Mouse (Mus musculus) right cerebral cortex, adult 18-20 months (tissue): ENCODE data around the gene Prlr.

Source experiments
- DNase-seq: peaks from one replicate; pipeline ENCODE4 v3.0.0; 2022; ENCODE audit warnings: mixed read lengths

Prlr gene

DNA sequence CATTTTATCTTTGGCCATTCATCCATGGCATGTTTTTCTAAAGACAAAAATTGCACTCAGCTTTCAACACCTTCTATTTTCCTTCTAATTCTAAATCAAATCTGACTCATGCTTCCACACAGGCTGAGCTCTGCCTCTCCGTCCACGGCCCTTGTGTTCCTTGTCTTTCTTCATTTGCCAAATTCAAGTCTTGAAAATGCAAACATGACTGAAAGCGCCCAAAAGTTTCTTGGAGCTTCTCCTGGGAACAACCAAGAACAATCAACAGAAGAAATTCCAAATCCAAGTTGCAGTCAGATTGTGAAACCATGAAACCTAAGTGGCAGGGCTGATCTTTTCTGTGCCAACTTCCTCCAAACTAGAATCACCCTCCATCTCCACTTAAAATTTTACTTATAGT lies 161.6 kb downstream of the Prlr start:
- DNase-seq, result no peak

DNA sequence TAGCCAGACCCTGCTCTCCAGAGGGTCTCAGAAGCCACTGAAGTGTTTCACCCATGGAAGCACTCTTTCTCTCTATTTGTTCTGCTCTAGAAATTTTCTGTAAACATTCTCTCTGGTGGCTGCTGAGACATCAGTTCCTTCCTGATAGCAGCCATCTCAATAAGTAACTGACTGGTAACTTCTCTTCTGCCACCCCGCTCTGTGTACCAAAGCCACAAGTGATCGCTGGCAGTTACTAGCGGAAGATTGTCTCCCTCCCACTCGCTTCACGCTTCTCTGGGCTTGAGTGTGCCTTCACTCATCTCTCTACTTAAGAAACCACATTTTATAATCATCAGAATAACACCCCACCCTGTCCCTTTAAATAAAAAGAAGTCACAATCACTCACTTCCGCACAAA lies 170.0 kb downstream of the Prlr start:
- DNase-seq, result no peak

- DNase-seq, result no peak
Measured at GRCm38 (mm10) chr15:10358039-10358948, 181.3 kb downstream of the Prlr start, which contains the start of gene Agxt2. Agxt2 (plus strand) TSS chr15:10358532.

DNA sequence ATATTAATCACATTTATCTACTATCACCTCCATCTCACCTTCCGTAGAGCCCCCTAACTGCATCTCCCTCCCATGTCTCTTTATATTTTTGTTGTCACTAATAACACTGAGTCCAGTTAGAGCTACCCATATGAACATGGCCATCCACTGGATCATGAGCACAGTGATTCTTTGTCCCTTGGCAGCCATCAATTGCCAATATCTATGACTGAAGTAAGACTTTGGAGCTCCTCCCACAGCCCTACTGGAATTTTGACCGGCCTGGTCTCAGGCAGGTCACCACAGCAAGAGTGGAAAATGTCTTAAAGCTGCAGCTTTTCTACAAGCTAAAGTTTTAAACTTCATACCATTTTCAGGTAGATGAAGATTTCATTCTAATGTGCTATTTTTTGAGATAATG lies 189.3 kb downstream of the Prlr start:
- DNase-seq, result no peak

GRCm38 (mm10) chr15:10375404-10375803 lies 198.4 kb downstream of the Prlr start:
- no peak for DNase-seq

- DNase-seq, result peak; percentile 22
Measured at GRCm38 (mm10) chr15:10378338-10378959, 201.4 kb downstream of the Prlr start.

GRCm38 (mm10) chr15:10379757-10380458 lies 202.9 kb downstream of the Prlr start:
- DNase-seq, result no peak

DNA sequence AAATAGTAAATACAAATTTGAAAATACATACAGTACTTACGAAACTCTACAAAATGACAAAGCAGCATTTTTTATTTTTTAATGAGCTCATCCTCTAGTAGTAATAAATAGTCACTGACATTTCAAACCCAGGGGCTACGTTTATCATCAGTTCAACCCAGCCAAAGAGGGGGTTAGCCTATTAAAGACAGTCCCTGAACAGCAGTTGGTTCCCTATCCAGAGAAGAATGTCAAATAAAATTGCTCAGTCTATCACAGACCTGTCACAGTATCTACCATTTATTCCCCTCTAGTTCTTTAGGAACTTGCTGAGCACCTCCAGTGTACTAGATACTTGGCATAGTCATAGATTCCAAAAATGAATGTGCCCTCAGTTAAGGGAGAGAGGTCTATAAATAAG lies 210.2 kb downstream of the Prlr start:
- DNase-seq, result no peak
